Mouse (Mus musculus) lung, adult 18-20 months (tissue): ENCODE data around the gene Itga5.
"Not testable (repeated sequence)": the region's sequence is repeated elsewhere in the genome, so short reads cannot be mapped to it uniquely, and the experiment has no call there.

ENCODE experiments used
- DNase-seq, 2 experiments: peaks; one replicate each; pipeline ENCODE4 v3.0.0; 2022; ENCODE audit warnings: mixed read lengths in 2 of 2

The Itga5 gene

DNA sequence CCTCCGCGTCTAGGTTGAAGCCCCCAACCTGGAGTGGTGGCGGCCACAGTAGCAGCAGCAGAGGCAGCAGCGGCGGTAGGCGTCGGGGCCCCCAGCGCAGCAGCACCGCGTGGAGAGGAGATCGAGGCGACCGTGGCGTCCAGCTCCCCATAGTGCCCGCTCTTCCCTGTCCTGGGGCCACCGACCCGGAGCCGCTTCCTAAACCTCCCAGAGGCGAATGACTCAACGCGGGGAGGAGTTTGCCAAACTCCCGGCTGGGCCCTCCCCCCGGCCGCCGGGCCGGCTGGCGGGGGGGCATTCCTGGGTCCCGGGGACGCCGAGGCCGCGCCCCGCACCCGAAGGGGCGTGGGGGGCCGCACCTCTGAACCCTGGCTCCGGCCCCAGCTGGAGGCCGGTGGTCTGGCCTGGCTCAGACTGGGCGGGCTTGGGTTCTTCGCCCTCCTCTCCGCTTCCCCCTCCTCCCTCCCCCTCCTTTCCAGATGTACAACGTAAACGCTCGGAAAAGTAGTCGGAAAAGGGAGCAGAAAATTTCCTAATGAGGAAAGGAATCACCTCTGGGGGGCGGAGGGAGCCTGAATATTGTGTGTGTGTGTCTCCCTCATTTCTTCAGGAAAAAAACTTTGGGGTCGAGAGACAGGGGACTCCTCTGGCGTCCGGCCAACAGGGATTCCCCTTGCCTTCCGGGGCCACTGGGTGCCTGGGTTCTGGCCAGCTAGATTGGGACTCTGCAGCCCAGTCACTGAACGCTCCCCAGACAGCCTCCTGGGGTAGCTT is at the start of gene Itga5:
Gene Itga5 (minus strand): TSS at position 388 of the 774 bp plus-strand sequence.
- DNase-seq: peak; percentile 82 to 85

DNA sequence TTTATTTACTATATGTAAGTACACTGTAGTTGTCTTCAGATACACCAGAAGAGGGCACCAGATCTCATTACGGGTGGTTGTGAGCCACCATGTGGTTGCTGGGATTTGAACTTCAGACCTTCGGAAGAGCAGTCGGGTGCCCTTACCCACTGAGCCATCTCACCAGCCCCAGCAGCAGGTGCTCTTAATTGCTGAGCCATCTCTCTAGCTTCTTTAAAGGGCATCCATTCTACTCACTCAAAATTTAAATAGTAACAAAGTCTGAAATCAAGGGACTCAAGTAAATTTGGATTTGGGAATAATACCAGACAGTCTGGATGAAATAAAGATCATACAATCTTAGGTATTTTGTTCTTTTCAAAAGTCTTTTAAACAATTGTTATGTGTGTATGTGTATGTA is 39.0 kb upstream of the Itga5 start:
- DNase-seq: not testable (repeated sequence)

DNA sequence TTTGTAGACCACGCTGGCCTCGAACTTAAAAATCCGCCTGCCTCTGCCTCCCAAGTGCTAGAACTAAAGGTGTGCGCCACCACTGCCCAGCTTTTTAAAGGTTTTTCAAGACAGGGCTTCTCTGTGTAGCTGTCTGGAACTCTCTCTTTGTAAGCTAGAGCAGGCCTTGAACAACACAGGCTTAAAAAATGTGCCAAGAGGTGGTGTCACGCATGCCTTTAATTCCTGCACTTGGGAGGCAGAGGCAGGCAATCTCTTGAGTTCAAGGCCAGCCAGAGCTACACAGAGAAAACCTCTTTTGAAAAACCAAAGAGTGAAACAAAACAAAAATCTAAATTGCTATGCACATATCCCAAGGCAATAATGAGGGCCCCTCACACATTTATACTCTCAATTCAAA is 34.8 kb upstream of the Itga5 start:
- no peak for DNase-seq

- DNase-seq: no peak
These were observed 27.0 kb upstream of the Itga5 start for GRCm38 (mm10) chr15:103393577-103393976.

- no peak for DNase-seq
These were observed 22.1 kb upstream of the Itga5 start for GRCm38 (mm10) chr15:103388556-103389145.

DNA sequence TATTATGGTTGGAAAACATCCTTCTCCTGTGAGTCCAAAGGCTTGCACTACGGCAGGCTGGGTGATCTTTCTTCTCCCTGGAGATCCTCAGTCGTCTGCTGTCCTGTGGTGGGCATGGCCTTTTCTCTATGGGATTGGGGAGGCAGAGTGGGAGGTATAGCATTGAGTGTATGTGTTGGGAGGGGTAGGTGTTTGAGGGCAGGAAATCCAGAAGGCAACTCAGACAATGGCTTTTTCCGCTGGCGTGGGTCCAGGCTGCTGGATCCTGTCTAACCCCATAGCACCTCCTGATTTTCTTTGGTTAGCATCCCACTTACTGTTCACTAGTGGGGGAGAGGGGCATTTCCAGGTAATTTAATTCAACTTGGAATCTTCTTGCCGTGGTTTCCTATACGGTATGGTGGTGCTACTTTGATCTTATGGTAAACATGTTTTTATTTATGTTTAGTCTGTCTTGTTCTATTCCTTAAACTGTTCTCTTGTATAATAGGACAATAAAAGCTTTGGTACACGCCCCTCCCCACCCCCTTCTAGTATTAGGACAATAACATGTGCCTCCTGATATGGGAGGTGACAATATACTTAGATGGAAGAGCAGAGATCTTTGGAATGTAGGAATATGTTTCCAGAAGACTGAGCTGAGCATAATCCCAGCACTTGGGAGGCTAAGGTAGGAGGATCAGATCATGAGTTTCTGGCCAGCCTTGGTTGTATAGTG is 17.4 kb upstream of the Itga5 start:
- DNase-seq: peak; percentile 61 to 70

- peak; percentile 77 to 78 for DNase-seq
These were observed 16.3 kb upstream of the Itga5 start for GRCm38 (mm10) chr15:103382795-103383406.

DNA sequence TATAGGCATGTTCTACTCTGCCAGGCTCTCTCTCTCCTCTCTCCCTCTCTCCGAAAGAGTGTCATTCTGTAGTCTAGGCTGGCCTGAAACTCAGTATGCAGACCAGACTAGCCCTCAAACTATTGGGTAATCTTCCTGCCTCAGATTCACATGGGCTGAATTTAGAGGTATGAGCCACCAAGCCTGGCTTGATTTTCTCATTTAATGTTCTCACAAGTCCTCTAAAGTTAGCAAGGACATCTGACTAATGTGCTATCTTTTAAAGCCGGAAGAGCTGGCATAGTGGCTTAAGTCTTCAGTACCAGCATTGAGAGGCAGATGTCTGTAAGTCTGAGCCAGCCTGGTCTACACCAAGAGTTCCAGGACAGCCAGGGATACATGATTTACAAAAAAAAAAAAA is 15.5 kb upstream of the Itga5 start:
- DNase-seq: no peak

DNA sequence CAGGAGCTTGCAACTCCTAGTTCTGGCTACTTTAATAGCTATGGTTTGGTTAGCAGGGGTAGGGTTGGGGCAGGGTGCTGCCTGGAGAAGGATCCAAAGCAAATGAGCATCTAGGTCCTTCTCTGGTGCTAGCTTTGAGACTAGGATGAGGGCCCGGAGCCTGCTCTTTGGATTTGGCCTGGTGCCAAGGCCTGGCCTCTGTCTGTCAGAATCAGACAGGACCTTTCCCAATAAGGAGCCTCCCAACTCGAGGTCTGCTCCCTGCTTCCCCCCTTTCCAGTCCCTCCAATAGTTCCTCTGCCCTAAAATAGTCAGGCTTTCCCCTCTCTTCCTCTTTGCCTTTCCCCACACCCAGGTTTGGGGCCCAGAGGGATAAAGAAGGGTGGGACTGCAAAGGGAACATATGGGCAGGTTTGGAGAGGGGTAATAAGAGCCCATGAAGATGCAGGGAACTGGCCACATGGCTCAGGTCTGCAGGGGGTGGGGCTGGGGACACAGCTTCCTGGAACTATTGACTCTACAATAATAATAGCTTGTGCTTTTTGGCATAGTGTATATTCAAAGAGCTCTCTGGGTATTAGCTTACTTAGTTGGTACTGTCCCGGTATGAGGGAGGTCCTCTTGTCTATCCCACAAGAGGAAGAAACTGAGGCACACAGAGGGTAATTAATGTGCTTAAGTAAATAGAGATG is 12.2 kb upstream of the Itga5 start:
- no peak for DNase-seq

GRCm38 (mm10) chr15:103377752-103378664 is 11.4 kb upstream of the Itga5 start:
- no peak for DNase-seq

DNA sequence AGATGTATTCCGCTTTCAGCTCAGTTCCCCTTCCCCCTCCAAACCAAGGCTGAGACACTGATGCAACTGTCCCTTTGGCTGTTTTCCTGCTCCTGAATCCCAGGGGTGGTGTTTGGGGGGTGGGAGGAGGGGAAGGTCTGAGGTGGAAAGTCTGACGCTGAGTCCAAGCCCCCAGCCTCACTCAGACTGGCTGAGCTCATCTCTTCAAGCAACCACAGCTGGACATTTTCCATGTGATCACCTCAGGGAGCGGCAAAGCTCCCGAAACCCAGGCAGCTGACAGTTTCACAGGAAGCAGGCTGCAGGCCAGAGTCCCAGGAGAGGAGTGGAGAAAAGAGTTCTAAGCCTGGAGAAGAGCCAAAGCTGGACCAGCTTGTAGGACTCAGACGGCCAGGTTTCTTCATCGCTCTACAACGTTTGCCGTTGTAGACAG is 10.3 kb upstream of the Itga5 start:
- DNase-seq: no peak

- no peak for DNase-seq
These were observed 8.7 kb upstream of the Itga5 start for GRCm38 (mm10) chr15:103375112-103375800.

DNA sequence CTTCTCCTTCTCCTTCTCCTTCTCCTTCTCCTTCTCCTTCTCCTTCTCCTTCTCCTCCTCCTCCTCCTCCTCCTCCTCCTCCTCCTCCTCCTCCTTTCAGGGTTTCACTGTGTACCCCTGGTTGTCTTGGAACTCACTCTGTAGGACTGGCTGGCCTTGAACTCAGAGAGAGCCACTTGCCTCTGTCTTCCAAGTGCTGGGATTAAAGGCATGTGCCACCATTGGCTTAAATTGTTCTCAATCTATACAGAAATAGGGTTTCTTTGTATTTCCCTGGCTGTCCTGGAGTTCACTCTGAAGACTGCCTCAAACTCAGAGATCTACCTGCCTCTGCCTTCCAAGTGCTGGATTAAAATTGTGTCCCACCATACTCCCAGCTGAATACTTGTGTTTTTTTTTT is 5.9 kb upstream of the Itga5 start:
- DNase-seq: no peak

DNA sequence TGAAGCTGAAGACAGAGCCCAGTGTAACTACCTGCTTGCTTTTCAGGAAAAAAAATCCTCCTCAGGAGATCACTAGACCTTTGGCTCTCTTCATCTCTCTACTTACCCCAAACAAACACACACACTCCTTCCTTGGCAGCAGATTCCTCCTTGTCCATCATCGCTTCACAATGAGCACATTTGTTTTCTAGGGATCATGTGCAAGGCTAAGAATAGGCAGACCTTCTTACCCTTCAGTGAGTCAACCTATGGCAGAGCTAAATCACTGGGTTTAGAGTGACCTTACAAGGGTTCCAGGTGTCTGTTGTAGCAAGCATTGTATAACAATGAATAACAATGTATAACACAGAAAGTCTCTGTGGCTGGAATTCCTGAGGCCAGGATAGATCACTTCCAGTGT is 5.2 kb upstream of the Itga5 start:
- DNase-seq: no peak

GRCm38 (mm10) chr15:103371208-103371607 is 4.6 kb upstream of the Itga5 start:
- no peak for DNase-seq

- DNase-seq: peak in 1 of 2 experiments; percentile 29
These were observed 3.9 kb upstream of the Itga5 start for GRCm38 (mm10) chr15:103370462-103370861.

DNA sequence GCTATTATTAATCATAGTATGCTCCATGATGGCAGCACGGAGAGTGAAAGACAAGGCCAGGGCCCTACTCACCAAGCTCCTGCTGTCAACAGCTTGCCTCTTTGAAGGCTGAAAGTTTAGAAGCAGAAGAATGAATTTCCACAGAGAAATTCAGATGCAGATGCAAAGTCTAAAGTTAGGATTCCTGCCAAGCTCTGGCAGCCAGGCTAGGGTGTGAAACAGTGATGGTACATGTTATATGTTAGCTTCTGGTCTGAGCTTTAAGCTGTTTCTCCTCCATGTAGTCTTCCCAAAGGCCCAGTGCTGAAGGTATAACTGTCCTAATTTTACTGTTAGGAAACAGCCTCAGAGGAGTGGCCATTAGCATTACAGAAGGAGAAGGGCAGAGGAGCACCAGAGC is 2.6 kb upstream of the Itga5 start:
- no peak for DNase-seq

- DNase-seq: no peak
These were observed 1.8 kb upstream of the Itga5 start for GRCm38 (mm10) chr15:103368179-103368940.

GRCm38 (mm10) chr15:103365471-103366375 is 840 bp downstream of the Itga5 start:
- peak; percentile 48 to 51 for DNase-seq
